Mouse (Mus musculus) CH12.LX (cell line): ENCODE measurements around the gene 2210010C04Rik.

Experiments used
- E2F4 ChIP-seq: IDR thresholded peaks from 2 replicates; pipeline ENCODE4 v1.6.1; 2011; ENCODE audit warnings: low read depth, low read length, improper control_type of control experiment; ENCODE audit not compliant: insufficient replicate concordance
- MAX ChIP-seq: IDR thresholded peaks from 2 replicates; pipeline ENCODE4 v1.6.1; 2011; ENCODE audit warnings: low read length, improper control_type of control experiment
- MXI1 ChIP-seq: IDR thresholded peaks from 2 replicates; pipeline ENCODE4 v1.6.1; 2011; ENCODE audit warnings: mild to moderate bottlenecking, low read depth, low read length, improper control_type of control experiment
- PAX5 ChIP-seq: IDR thresholded peaks from 2 replicates; pipeline ENCODE4 v1.6.1; 2012; ENCODE audit warnings: low read length, inconsistent platforms, mixed read lengths
- ZC3H11A ChIP-seq: IDR thresholded peaks from 2 replicates; pipeline ENCODE4 v1.6.1; 2012; ENCODE audit warnings: low read depth, mild to moderate bottlenecking, inconsistent platforms, low read length, improper control_type of control experiment

- TF ChIP-seq MAX (no peak), MXI1 (no peak), ZC3H11A (no peak), PAX5 (no peak), E2F4 (no peak)
Measured at GRCm38 (mm10) chr6:41046553-41046952, 11.2 kb upstream of the 2210010C04Rik start.
